In genomic region chr5:127484813-127485486, GRCm38 (mm10) we compare ENCODE assay signal across 9 mouse cellular contexts.
DNase-seq lines count a peak whose midpoint lies in the region; ATAC-seq lines count a peak whose summit lies in the region.
"Had no signal": no experiment of that assay in that cellular context is flagged by ENCODE, and none has a peak within 500 bp of the region (broad histone marks: within the 10 kb centered on the region; RNA-seq: fewer than 3 reads in every experiment).

No protein-coding gene starts in this region.

- no peaks in the 10 kb centered on the region for H3K27me3 ChIP-seq in hindbrain, embryonic 14.5 days (ENCODE audit: control insufficient read depth, insufficient read depth, low read length)
- no peaks in the 10 kb centered on the region for H3K27me3 ChIP-seq in hindbrain, embryonic 11.5 days (ENCODE audit: control insufficient read depth, insufficient read depth, low read length)
- no peaks in the 10 kb centered on the region for H3K27me3 ChIP-seq in hindbrain, embryonic 15.5 days
- no peaks in the 10 kb centered on the region for H3K27me3 ChIP-seq in midbrain, embryonic 16.5 days (ENCODE audit: control insufficient read depth, insufficient read depth, low read depth, low read length)

- DNase-seq in hindbrain, embryonic 14.5 days (ENCODE audit: low spot score): no peak
- no peak for DNase-seq in hindbrain, embryonic 11.5 days (ENCODE audit: low spot score)
- peak; percentile 29 for DNase-seq in CD4-positive, CD25-positive, alpha-beta regulatory T cell, adult 2 months (ENCODE audit: low read depth, low spot score)
- DNase-seq in layer of hippocampus, adult 8-10 months (ENCODE audit: low spot score in 2 of 2): no peak
- DNase-seq: kidney, adult 18-20 months had no signal

- H3K9me3 ChIP-seq in hindbrain, embryonic 14.5 days (ENCODE audit: control insufficient read depth, low read length): no peaks in the 10 kb centered on the region
- no peaks in the 10 kb centered on the region for H3K9me3 ChIP-seq in hindbrain, embryonic 11.5 days (ENCODE audit: control insufficient read depth, low read length)
- no peaks in the 10 kb centered on the region for H3K9me3 ChIP-seq in hindbrain, embryonic 15.5 days
- H3K9me3 ChIP-seq in midbrain, embryonic 16.5 days (replicated peaks; ENCODE audit: control insufficient read depth, low read length, poor library complexity, severe bottlenecking): no peaks in the 10 kb centered on the region

- H3K4me2 ChIP-seq in hindbrain, embryonic 14.5 days (replicated peaks): peak overlapping the region; percentile 12; the same call in 1 of the 2 replicates
- no peak overlapping the region for H3K4me2 ChIP-seq in hindbrain, embryonic 11.5 days (replicated peaks; ENCODE audit: low read depth, low read length)
- peak overlapping the region; percentile 10; the same call in 1 of the 2 replicates for H3K4me2 ChIP-seq in hindbrain, embryonic 15.5 days
- H3K4me2 ChIP-seq in midbrain, embryonic 16.5 days (ENCODE audit: low read length): no peak overlapping the region

- no peaks in the 10 kb centered on the region for H3K36me3 ChIP-seq in hindbrain, embryonic 14.5 days (replicated peaks; ENCODE audit: control insufficient read depth, insufficient read depth)
- H3K36me3 ChIP-seq in hindbrain, embryonic 11.5 days (ENCODE audit: control insufficient read depth, insufficient read depth, low read length): no peaks in the 10 kb centered on the region
- H3K36me3 ChIP-seq in hindbrain, embryonic 15.5 days: no peaks in the 10 kb centered on the region
- no peaks in the 10 kb centered on the region for H3K36me3 ChIP-seq in midbrain, embryonic 16.5 days (ENCODE audit: control insufficient read depth, insufficient read depth, low read length)

- peaks cover 14% of the 10 kb centered on the region; the same call in 1 of the 2 replicates for H3K4me1 ChIP-seq in hindbrain, embryonic 14.5 days (replicated peaks; ENCODE audit: control insufficient read depth, insufficient read depth, low read length)
- H3K4me1 ChIP-seq in hindbrain, embryonic 11.5 days (replicated peaks; ENCODE audit: control insufficient read depth, insufficient read depth, low read length): no peaks in the 10 kb centered on the region; the same call in 1 of the 2 replicates
- peaks cover 17% of the 10 kb centered on the region for H3K4me1 ChIP-seq in hindbrain, embryonic 15.5 days (replicated peaks)
- peaks cover 12% of the 10 kb centered on the region; the same call in 1 of the 2 replicates for H3K4me1 ChIP-seq in midbrain, embryonic 16.5 days (ENCODE audit: control insufficient read depth, insufficient read depth, low read length)

- H3K4me3 ChIP-seq in hindbrain, embryonic 14.5 days (replicated peaks; ENCODE audit: low read length): no peak overlapping the region
- no peak overlapping the region for H3K4me3 ChIP-seq in hindbrain, embryonic 11.5 days (ENCODE audit: low read depth, low read length)
- no peak overlapping the region for H3K4me3 ChIP-seq in hindbrain, embryonic 15.5 days
- H3K4me3 ChIP-seq in midbrain, embryonic 16.5 days (ENCODE audit: low read depth, low read length): no peak overlapping the region

- ATAC-seq in hindbrain, embryonic 14.5 days (ENCODE audit: low FRiP score): no peak
- ATAC-seq in hindbrain, embryonic 11.5 days (ENCODE audit: low FRiP score): no peak
- no peak for ATAC-seq in hindbrain, embryonic 15.5 days (ENCODE audit: low FRiP score, low read depth)
- no peak for ATAC-seq in midbrain, embryonic 16.5 days
- ATAC-seq in inflammation-experienced regulatory T-cells, adult 6 months: no peak
- no peak for ATAC-seq in erythroblast, adult 5-6 weeks (replicated peaks; ENCODE audit: low FRiP score, poor library complexity, severe bottlenecking)

- 30% methylated on average over 13 of the region's 13 CpGs for WGBS in hindbrain, embryonic 14.5 days
- WGBS in hindbrain, embryonic 11.5 days: 39% methylated on average over 13 of the region's 13 CpGs
- 26% methylated on average over 13 of the region's 13 CpGs for WGBS in hindbrain, embryonic 15.5 days
- WGBS in midbrain, embryonic 16.5 days: 26% methylated on average over 13 of the region's 13 CpGs

- 0 out of 2 replicates have a peak overlapping the region, but pooled peaks have one; percentile 10 for H3K9ac ChIP-seq in hindbrain, embryonic 14.5 days
- H3K9ac ChIP-seq in hindbrain, embryonic 11.5 days (ENCODE audit: low read depth, low read length): no peak overlapping the region
- H3K9ac ChIP-seq in hindbrain, embryonic 15.5 days: no peak overlapping the region
- H3K9ac ChIP-seq in midbrain, embryonic 16.5 days (ENCODE audit: low read depth, low read length): no peak overlapping the region; the same call in 1 of the 2 replicates

- no peak overlapping the region for H3K27ac ChIP-seq in hindbrain, embryonic 14.5 days
- no peak overlapping the region for H3K27ac ChIP-seq in hindbrain, embryonic 11.5 days (ENCODE audit: low read depth, low read length)
- H3K27ac ChIP-seq in hindbrain, embryonic 15.5 days (replicated peaks): no peak overlapping the region
- peak overlapping the region; percentile 3; the same call in 1 of the 2 replicates for H3K27ac ChIP-seq in midbrain, embryonic 16.5 days (ENCODE audit: low read length)

Comparison
In these comparisons a context has a peak if more than half of its experiments do, and no peak if none do; other contexts are left out.
1. H3K4me2 ChIP-seq: peak in hindbrain, embryonic 14.5 days (single experiment) and hindbrain, embryonic 15.5 days (single experiment); none in hindbrain, embryonic 11.5 days (single experiment) and midbrain, embryonic 16.5 days (single experiment).